Mouse (Mus musculus): ENCODE measurements around the gene Poc1a.

GRCm38 (mm10) chr9:106318074-106318473 is 37.2 kb downstream of the Poc1a start:
- TF ChIP-seq RAD21 (IDR thresholded peaks at IDR 0.05; ENCODE audit: low read depth, low read length) (no peak), POLR2A (IDR thresholded peaks at IDR 0.05; ENCODE audit: low read depth, low read length) (no peak), EP300 (IDR thresholded peaks at IDR 0.05; ENCODE audit: low read length) (no peak), TCF12 (IDR thresholded peaks at IDR 0.05; ENCODE audit: low read depth, low read length) (no peak), CTCF (conservative IDR thresholded peaks at IDR 0.05 in 1 of 2, IDR thresholded peaks at IDR 0.05 in 1 of 2; ENCODE audit: low read depth in 2 of 2, low read length in 2 of 2) (no peak), CHD1 (IDR thresholded peaks at IDR 0.05; ENCODE audit: low read depth, low read length) (no peak), MAX (IDR thresholded peaks at IDR 0.05; ENCODE audit: low read length) (no peak), E2F4 (IDR thresholded peaks at IDR 0.05; ENCODE audit: insufficient replicate concordance, low read depth, low read length) (no peak), BHLHE40 (IDR thresholded peaks at IDR 0.05; ENCODE audit: low read depth, low read length) (no peak)
